Mouse (Mus musculus) ES-Bruce4 (cell line): ENCODE data around the gene 1700021F07Rik.

Experiments
- CTCF ChIP-seq: IDR thresholded peaks from one replicate; pipeline ENCODE4 v1.8.1; 2011; ENCODE audit warnings: low read depth, low read length
- EP300 ChIP-seq: IDR thresholded peaks from 2 replicates; pipeline ENCODE4 v1.6.1; 2011; ENCODE audit warnings: low read depth, low read length; ENCODE audit not compliant: insufficient read depth
- POLR2A ChIP-seq: IDR thresholded peaks from one replicate; pipeline ENCODE4 v1.8.1; 2011; ENCODE audit warnings: low read length; ENCODE audit not compliant: insufficient read depth

DNA sequence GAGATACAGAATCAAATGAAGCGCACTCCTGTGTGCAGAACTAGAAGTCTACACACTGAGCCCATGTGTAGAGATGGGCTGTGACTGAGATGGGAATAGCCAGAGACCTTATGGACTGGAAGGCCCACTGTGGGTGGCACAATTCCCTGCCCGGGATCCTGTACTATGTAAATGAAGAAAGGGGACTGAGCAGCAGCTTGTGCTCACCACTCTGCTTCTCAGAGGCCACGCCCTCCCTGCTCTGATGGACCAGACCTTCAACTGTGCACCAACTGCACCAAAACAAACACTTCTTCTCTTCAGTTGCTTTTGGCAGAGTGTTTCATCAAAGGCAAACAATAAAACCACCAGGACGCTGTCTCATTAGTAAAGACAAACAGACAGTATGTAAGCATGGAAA, 37.9 kb upstream of the 1700021F07Rik start:
- TF ChIP-seq CTCF (no peak), POLR2A (no peak), EP300 (no peak)
